Mouse (Mus musculus) heart, embryonic 14.5 days (tissue): ENCODE results near the gene Chpf2. TPM values are rescaled to one million over a fixed set of nuclear protein-coding genes. Genes with fewer than 3 reads are reported as not detected.
A peak's percentile ranks its signal among the peaks of the same experiment; 100 is the strongest.

Source experiments
- ATAC-seq: fragments of 200-750 bp; cut with Nextera tagmentation; 2 replicates; pipeline ENCODE4 v1.8.0; 2017; ENCODE audit warnings: low read depth, moderate TSS enrichment; ENCODE audit not compliant: insufficient number of reproducible peaks, insufficient read depth, low FRiP score
- H3K27ac ChIP-seq, 2 experiments: fragments of 200-500 bp in 1 of 2; fragments of 300-500 bp in 1 of 2; sonication (generic) in 1 of 2; replicated peaks in 1 of 2; 2 replicates each; pipeline ENCODE4 v1.5.1; 2012 to 2014; ENCODE audit warnings: low read depth in 2 of 2, low read length in 2 of 2, control low read depth in 1 of 2, mild to moderate bottlenecking in 1 of 2, mixed read lengths in 1 of 2; ENCODE audit not compliant: control insufficient read depth in 1 of 2, insufficient read depth in 1 of 2
- H3K27me3 ChIP-seq: fragments of 300-500 bp; sonication (generic); 2 replicates; pipeline ENCODE4 v1.6.1; 2014; ENCODE audit warnings: mild to moderate bottlenecking, low read length, control low read depth; ENCODE audit not compliant: control insufficient read depth, insufficient read depth
- H3K36me3 ChIP-seq: fragments of 300-500 bp; sonication (generic); 2 replicates; pipeline ENCODE4 v1.6.1; 2014; ENCODE audit warnings: mild to moderate bottlenecking, control low read depth, low read length, mixed read lengths; ENCODE audit not compliant: control insufficient read depth, insufficient read depth
- H3K4me1 ChIP-seq, 2 experiments: fragments of 200-500 bp in 1 of 2; fragments of 300-500 bp in 1 of 2; sonication (generic) in 1 of 2; 2 replicates each; pipeline ENCODE4 v1.6.1; 2012 to 2014; ENCODE audit warnings: low read length in 2 of 2, control low read depth in 1 of 2, mixed read lengths in 1 of 2; ENCODE audit not compliant: control insufficient read depth in 2 of 2, insufficient read depth in 2 of 2
- H3K4me2 ChIP-seq: fragments of 300-500 bp; sonication (generic); 2 replicates; pipeline ENCODE4 v1.6.1; 2014; ENCODE audit warnings: mild to moderate bottlenecking, low read length
- H3K4me3 ChIP-seq, 2 experiments: fragments of 200-500 bp in 1 of 2; fragments of 300-500 bp in 1 of 2; sonication (generic) in 1 of 2; 2 replicates each; pipeline ENCODE4 v1.5.1; 2012 to 2014; ENCODE audit warnings: low read length in 2 of 2, mild to moderate bottlenecking in 2 of 2, control low read depth in 1 of 2, low read depth in 1 of 2, moderate library complexity in 1 of 2; ENCODE audit not compliant: control insufficient read depth in 1 of 2, insufficient read depth in 1 of 2
- H3K9ac ChIP-seq: fragments of 300-500 bp; sonication (generic); 2 replicates; pipeline ENCODE4 v1.6.1; 2014; ENCODE audit warnings: mild to moderate bottlenecking, low read length
- H3K9me3 ChIP-seq: fragments of 300-500 bp; sonication (generic); 2 replicates; pipeline ENCODE4 v1.6.1; 2016; ENCODE audit warnings: low read length, control low read depth; ENCODE audit not compliant: control insufficient read depth
- WGBS: fragments of 180-500 bp; shearing (Covaris S2); extraction: QIAGEN DNeasy Blood & Tissue Kit; methylation state at CpG from one replicate; pipeline ENCODE4 v1.1.7; 2014; 5-methylcytosine and 5-hydroxymethylcytosine counted together
- polyA plus RNA-seq: library from polyadenylated mRNA; unstranded; fragments of >200 nt; fragmentation: Nextera tagmentation; extraction: Ambion mirVana; gene quantifications from 2 replicates; pipeline ENCODE4 v1.2.1, GENCODE M21; 2014

Gene Chpf2
- polyA plus RNA-seq, 1 experiment from 2014 or later: 8.6 TPM

DNA sequence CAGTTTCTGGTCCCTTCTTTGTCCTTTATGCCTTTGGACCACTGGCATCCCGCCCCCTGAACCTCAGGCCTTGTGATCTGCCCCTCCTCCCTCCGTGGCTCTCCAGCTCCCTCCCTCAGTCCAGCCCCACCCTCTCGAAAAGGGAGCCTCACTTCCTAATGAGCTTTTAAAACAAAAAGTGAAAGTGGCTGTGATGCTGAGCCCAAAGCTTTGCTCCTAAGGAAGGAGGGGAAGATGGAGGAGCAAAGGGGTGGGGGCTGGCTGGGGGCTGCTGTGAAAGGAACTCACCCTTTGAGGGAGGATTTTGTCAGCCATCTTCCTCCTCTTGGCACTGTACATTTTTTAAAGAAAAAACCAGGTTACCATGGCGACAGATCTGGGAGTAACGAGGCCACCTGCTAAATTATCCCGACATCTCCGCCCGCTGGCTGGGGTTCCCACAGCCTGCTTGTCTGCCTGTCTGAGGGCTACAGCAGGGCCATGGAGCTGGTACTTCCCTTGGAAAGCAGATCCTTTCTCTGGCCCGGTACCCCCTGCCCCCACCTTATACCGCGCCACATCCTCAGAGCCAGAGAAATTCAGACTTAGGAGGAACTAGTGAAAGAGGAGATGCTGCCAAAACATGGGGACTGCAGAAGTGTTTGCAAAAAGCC lies 10.1 kb downstream of the Chpf2 start:
- WGBS: 53% methylated on average over 11 of the region's 11 CpGs
- peaks cover 52% of the 10 kb centered on the region for H3K36me3 ChIP-seq
- peaks cover 20 to 31% of the 10 kb centered on the region in 2 experiments; a peak in 3 of 4 replicates for H3K4me1 ChIP-seq
- H3K9ac ChIP-seq: no peak overlapping the region
- no peak overlapping the region for H3K27ac ChIP-seq
- no peak overlapping the region for H3K4me2 ChIP-seq
- H3K4me3 ChIP-seq: no peak overlapping the region
- H3K27me3 ChIP-seq: no peaks in the 10 kb centered on the region
- no peaks in the 10 kb centered on the region for H3K9me3 ChIP-seq
- no peak for ATAC-seq

DNA sequence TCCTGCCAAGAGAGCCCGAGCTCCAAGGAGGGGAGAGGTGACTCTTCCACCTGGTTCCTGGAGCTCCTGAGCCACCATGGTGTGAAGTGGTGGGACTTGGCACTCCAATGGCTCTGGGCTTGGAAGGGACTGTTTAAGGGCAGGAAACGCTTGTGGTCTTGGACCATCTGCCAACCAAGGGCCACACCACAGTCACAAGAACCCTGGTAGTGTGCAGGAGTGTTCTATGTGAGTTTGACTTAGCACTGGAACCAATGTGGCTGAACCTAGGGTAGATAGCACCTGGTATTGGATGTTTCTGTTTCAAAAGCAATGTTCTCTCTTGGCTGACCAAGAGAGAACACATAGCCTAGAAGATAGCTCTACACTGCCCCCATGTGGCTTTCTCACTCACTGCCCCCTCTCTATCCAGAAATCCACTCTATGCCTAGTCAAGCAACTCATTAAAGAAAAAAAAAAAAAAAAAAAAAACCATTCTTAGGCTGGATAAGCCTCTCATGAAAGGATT lies 10.7 kb downstream of the Chpf2 start:
- Histone ChIP-seq H3K4me1 (peaks cover 20 to 28% of the 10 kb centered on the region in 2 experiments; a peak in 3 of 4 replicates), H3K9me3 (no peaks in the 10 kb centered on the region), H3K9ac (no peak overlapping the region), H3K4me3 (no peak overlapping the region), H3K36me3 (peaks cover 45% of the 10 kb centered on the region), H3K27me3 (no peaks in the 10 kb centered on the region), H3K27ac (no peak overlapping the region), H3K4me2 (no peak overlapping the region)
- no peak for ATAC-seq
- WGBS: 77% methylated on average over 2 of the region's 2 CpGs

DNA sequence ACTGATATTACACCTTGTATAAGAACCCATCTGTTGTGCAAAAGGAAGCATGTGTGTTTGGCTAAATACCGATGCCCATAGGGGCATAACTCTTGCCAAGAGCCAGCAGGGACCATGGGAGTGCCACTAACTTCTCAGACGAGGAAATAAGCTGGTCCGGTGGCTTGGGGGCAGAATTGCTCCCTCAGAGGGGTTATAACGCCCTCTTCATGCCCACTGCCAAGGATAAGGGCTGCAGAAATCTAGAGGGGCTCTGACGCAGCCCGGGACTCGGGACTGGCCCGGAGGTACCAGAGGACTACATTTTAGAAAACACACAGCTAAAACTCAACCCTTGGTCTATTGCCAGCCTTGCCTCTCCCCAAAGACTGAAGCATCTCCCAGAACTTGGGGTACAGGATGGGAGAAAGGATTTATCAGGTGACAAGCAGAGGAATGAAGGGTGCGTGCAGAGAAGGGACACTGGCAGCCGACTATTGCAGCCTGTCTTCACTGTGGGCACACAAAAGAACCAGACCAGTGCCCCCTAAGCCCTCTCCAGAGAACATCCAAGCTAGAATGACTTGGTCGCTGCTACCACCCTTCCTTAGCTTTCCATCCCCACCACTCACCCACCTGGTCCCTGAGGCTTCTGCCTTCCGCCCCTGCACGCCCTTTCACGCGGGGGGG lies 11.5 kb downstream of the Chpf2 start:
- no peaks in the 10 kb centered on the region for H3K27me3 ChIP-seq
- peak overlapping the region in 1 of 2 experiments; percentile 47; a peak in 1 of 4 replicates for H3K27ac ChIP-seq
- H3K4me3 ChIP-seq: peak overlapping the region; percentile 47 to 52
- peaks cover 38% of the 10 kb centered on the region for H3K36me3 ChIP-seq
- 31% methylated on average over 15 of the region's 15 CpGs for WGBS
- ATAC-seq: no peak
- H3K4me2 ChIP-seq: peak overlapping the region; percentile 94
- H3K9me3 ChIP-seq: no peaks in the 10 kb centered on the region
- H3K4me1 ChIP-seq: peaks cover 25 to 34% of the 10 kb centered on the region in 2 experiments; a peak in 3 of 4 replicates
- peak overlapping the region; percentile 76 for H3K9ac ChIP-seq

DNA sequence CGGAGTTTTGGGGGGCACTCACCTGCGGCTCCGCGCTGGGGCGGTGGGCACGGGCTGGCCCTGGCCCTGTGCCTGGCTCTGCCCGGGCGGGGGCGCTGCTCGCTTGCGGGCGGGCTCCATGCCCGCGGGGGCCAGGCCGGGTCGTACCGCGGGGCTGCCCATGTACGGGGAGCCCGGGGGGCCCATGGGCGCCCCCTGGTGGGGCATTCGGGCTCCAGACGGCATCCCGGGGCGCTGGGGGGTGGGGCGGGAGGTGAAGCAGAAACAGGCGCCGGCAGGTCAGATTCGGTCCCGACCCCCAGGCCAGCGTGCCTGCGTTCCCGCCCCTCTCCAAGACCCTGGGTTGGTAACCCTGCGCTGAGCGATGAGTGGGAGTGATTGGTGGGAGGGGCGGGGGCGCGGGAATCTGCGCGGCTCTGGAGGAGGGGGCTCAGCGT lies 12.0 kb downstream of the Chpf2 start:
- WGBS: 2% methylated on average over 33 of the region's 41 CpGs
- peak overlapping the region in 1 of 2 experiments; percentile 47; a peak in 2 of 4 replicates for H3K27ac ChIP-seq
- H3K4me1 ChIP-seq: peaks cover 30 to 40% of the 10 kb centered on the region in 2 experiments
- peak overlapping the region; percentile 47 to 52 for H3K4me3 ChIP-seq
- peak overlapping the region; percentile 94 for H3K4me2 ChIP-seq
- H3K36me3 ChIP-seq: peaks cover 32% of the 10 kb centered on the region
- H3K9me3 ChIP-seq: no peaks in the 10 kb centered on the region
- H3K27me3 ChIP-seq: no peaks in the 10 kb centered on the region
- H3K9ac ChIP-seq: peak overlapping the region; percentile 76
- ATAC-seq: no peak

DNA sequence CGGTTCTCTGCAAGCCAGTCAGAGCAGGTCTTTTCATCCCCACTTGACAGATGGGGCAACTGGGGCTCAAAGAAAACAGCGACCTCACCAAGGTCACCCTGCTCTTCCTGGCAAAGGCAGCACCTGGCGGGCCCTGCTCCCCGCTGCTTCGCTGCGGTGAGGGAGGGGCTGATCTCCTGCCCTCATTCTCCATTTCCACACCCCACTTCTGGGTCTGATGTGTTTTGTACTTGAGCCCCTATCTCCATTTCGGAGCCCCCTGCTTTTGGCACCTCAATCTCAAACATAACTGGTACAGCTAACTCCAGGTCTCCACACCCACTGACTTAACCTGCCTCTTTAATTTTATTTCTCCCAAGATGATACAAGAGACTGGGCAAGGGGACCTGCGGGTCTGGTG lies 12.6 kb downstream of the Chpf2 start:
- 12% methylated on average over 8 of the region's 8 CpGs for WGBS

DNA sequence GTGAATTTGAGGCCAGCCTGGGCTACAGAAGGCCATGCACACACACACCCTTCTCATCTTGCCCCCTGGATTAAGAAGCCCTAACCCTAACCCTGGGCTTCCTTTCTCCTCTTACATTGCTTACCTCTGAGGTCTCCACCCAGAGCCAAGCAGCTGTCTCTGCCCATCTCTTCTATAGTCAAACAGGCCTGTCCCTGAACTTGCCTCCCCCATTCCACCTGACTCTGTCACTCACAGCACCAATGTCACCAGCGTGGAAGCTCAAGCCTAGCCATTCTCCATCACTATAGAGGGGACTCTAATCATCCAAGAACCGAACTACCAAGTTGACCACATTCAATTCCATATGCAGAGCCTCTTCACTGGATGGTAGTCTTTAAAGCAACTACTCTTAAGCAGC lies 13.7 kb downstream of the Chpf2 start:
- no peaks in the 10 kb centered on the region for H3K27me3 ChIP-seq
- H3K9me3 ChIP-seq: no peaks in the 10 kb centered on the region
- 61% methylated on average over 2 of the region's 2 CpGs for WGBS
- H3K36me3 ChIP-seq: peaks cover 16% of the 10 kb centered on the region
- H3K27ac ChIP-seq: peak overlapping the region in 1 of 2 experiments; percentile 100; a peak in 2 of 4 replicates
- peak overlapping the region in 1 of 2 experiments; percentile 84; a peak in 2 of 4 replicates for H3K4me3 ChIP-seq
- peaks cover 39 to 51% of the 10 kb centered on the region in 2 experiments for H3K4me1 ChIP-seq
- peak overlapping the region; percentile 91 for H3K4me2 ChIP-seq
- peak overlapping the region; percentile 95 for H3K9ac ChIP-seq
- no peak for ATAC-seq

More for the DNA sequence above, 12.6 kb downstream of the Chpf2 start:
- Histone ChIP-seq H3K4me3 (peak overlapping the region; percentile 47 to 52), H3K9ac (peak overlapping the region; percentile 76), H3K4me2 (peak overlapping the region; percentile 94), H3K27ac (peak overlapping the region in 1 of 2 experiments; percentile 28; a peak in 2 of 4 replicates), H3K36me3 (peaks cover 27% of the 10 kb centered on the region), H3K9me3 (no peaks in the 10 kb centered on the region), H3K27me3 (no peaks in the 10 kb centered on the region), H3K4me1 (peaks cover 36 to 45% of the 10 kb centered on the region in 2 experiments)
- ATAC-seq: no peak

DNA sequence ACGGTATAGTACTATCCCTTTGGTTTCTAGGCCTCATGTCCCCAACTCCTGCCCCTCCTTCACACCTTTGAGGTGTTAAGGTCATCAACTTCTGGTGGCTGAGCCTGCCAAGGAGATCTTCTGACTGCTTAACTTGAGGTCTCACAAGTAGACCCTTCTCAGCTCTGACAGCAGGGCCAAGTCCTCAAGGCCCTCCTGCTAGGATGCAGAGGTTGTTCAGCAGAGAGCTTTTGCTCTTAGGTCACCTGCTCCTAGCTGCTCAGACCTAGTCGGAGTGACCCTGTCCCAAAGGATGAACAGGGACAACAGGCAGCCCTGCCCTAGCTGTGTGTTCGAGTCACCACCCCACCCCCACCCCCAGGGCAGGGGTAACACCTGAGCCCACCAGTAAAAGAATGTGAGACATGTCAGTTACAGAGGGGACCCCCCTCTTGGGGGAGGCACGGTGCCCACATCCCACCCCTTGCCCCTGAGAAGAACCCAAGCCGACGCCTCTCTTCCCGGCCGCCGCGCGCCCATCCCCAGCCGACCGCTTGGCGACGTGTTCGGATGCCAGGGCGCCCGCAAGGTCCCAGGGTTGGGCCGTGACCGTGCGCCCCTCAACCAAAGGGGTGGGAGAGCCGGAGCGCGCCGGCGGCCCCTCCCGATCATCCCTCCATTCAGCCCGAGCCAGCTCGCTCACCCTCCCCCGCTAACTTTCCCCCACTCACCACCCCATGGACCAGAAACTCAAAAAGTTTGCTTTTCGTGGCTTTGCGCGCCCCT lies 14.7 kb downstream of the Chpf2 start:
- H3K9ac ChIP-seq: peak overlapping the region; percentile 95
- no peaks in the 10 kb centered on the region for H3K9me3 ChIP-seq
- peak overlapping the region; percentile 71 to 84 for H3K4me3 ChIP-seq
- H3K36me3 ChIP-seq: peaks cover 5% of the 10 kb centered on the region
- no peak for ATAC-seq
- H3K4me2 ChIP-seq: peak overlapping the region; percentile 91
- no peaks in the 10 kb centered on the region for H3K27me3 ChIP-seq
- peaks cover 48 to 61% of the 10 kb centered on the region in 2 experiments for H3K4me1 ChIP-seq
- WGBS: under 1% methylated on average over 33 of the region's 33 CpGs
- peak overlapping the region; percentile 99 to 100 for H3K27ac ChIP-seq
